ENCODE assay signal across 12 mouse cellular contexts in the genomic region with DNA sequence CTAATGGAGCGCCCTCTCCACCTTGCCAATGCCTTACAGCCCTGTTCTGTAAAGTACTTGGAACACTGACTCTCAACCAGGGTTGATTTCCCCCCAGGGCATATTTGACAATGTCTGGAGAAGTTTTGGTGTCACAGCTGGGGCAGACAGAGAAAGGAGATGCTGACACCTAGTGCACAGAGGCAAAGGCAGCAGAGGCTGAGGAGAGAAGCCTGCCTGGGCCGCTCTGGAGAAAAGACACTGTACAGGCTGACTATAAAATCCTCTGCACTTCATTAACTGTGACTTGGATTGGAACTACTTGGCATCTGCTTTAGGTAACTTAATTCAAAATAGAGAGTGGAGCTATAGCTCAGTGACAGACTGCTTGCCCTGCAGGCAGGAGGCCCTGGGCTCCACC. TPM values are rescaled to one million over a fixed set of nuclear protein-coding genes. Genes with fewer than 3 reads are reported as not detected.
DNase-seq lines count a peak whose midpoint lies in the region; ATAC-seq and TF ChIP-seq lines count a peak whose summit lies in the region.
"Had no signal": no experiment of that assay in that cellular context is flagged by ENCODE, and none has a peak within 500 bp of the region (broad histone marks: within the 10 kb centered on the region; RNA-seq: fewer than 3 reads in every experiment).

No protein-coding gene starts in this region.

- no peak for TF ChIP-seq POLR2A in testis, adult 2 months (IDR thresholded peaks at IDR 0.05; ENCODE audit: control insufficient read depth, low read depth, low read length)

- H3K9me3 ChIP-seq in neural tube, embryonic 13.5 days: no peaks in the 10 kb centered on the region
- no peaks in the 10 kb centered on the region for H3K9me3 ChIP-seq in neural tube, embryonic 15.5 days (replicated peaks)
- H3K9me3 ChIP-seq: hindbrain, embryonic 13.5 days had no signal

- H3K27me3 ChIP-seq in neural tube, embryonic 13.5 days: no peaks in the 10 kb centered on the region
- no peaks in the 10 kb centered on the region for H3K27me3 ChIP-seq in neural tube, embryonic 15.5 days (replicated peaks)
- no peaks in the 10 kb centered on the region for H3K27me3 ChIP-seq in testis, adult 2 months (ENCODE audit: control insufficient read depth, insufficient read depth, low read length)
- H3K27me3 ChIP-seq: hindbrain, embryonic 13.5 days had no signal

- intact Hi-C loops in heart, postnatal 25 days (cut with DNase I): loop anchor here (5.0 kb wide), 1 partner anchor 52 kb away; no protein-coding TSS in a partner anchor

- H3K9ac ChIP-seq in neural tube, embryonic 13.5 days: no peak overlapping the region
- no peak overlapping the region for H3K9ac ChIP-seq in neural tube, embryonic 15.5 days (replicated peaks)
- H3K9ac ChIP-seq: hindbrain, embryonic 13.5 days had no signal

- peak; percentile 14 for DNase-seq in heart, postnatal 4 days
- no peak for DNase-seq in heart, postnatal 25 days (ENCODE audit: low spot score)
- DNase-seq in embryo, embryonic 11.5 days (ENCODE audit: low read depth, low spot score): peak; percentile 8
- DNase-seq in T-cell, adult 2 months (ENCODE audit: low spot score): no peak
- DNase-seq in adrenal gland, postnatal 4 days (ENCODE audit: low spot score in 2 of 2): no peak
- DNase-seq: right cerebral cortex, postnatal 14 days; thymus, postnatal 4 days had no signal

- H3K4me3 ChIP-seq in neural tube, embryonic 13.5 days: no peak overlapping the region
- no peak overlapping the region for H3K4me3 ChIP-seq in neural tube, embryonic 15.5 days (replicated peaks)
- no peak overlapping the region for H3K4me3 ChIP-seq in testis, adult 2 months (ENCODE audit: control insufficient read depth, low read depth, low read length)
- H3K4me3 ChIP-seq: hindbrain, embryonic 13.5 days had no signal

- H3K36me3 ChIP-seq in neural tube, embryonic 13.5 days: peaks cover 72% of the 10 kb centered on the region
- peaks cover 36% of the 10 kb centered on the region for H3K36me3 ChIP-seq in neural tube, embryonic 15.5 days
- no peaks in the 10 kb centered on the region for H3K36me3 ChIP-seq in testis, adult 2 months (ENCODE audit: control insufficient read depth, insufficient read depth, low read length)

- no peak overlapping the region for H3K4me2 ChIP-seq in neural tube, embryonic 13.5 days
- H3K4me2 ChIP-seq in neural tube, embryonic 15.5 days: no peak overlapping the region
- H3K4me2 ChIP-seq: hindbrain, embryonic 13.5 days had no signal

- ATAC-seq in neural tube, embryonic 13.5 days (ENCODE audit: low read depth): peak; percentile 63; the same call in 1 of the 2 replicates
- no peak for ATAC-seq in neural tube, embryonic 15.5 days (ENCODE audit: low FRiP score)
- ATAC-seq: forebrain, embryonic 16.5 days had no signal

- peak; percentile 27; the same call in 1 of the 2 replicates for TF ChIP-seq CTCF in testis, adult 2 months (IDR thresholded peaks at IDR 0.05; ENCODE audit: control insufficient read depth, insufficient read depth, insufficient replicate concordance, low read depth, low read length)

- 69% methylated on average over 2 of the region's 2 CpGs for WGBS in neural tube, embryonic 13.5 days
- 66% methylated on average over 2 of the region's 2 CpGs for WGBS in neural tube, embryonic 15.5 days

- H3K27ac ChIP-seq in neural tube, embryonic 13.5 days (replicated peaks): no peak overlapping the region
- H3K27ac ChIP-seq in neural tube, embryonic 15.5 days (replicated peaks): no peak overlapping the region
- no peak overlapping the region for H3K27ac ChIP-seq in testis, adult 2 months (ENCODE audit: control insufficient read depth, insufficient read depth, low read depth, low read length)
- H3K27ac ChIP-seq: hindbrain, embryonic 13.5 days had no signal

- no peaks in the 10 kb centered on the region for H3K4me1 ChIP-seq in neural tube, embryonic 13.5 days (replicated peaks)
- H3K4me1 ChIP-seq in neural tube, embryonic 15.5 days: no peaks in the 10 kb centered on the region
- no peaks in the 10 kb centered on the region for H3K4me1 ChIP-seq in testis, adult 2 months (ENCODE audit: control insufficient read depth, insufficient read depth, low read length)
- H3K4me1 ChIP-seq: hindbrain, embryonic 13.5 days had no signal

RNA-seq across cellular contexts. Expression of gene Tmem200b, which starts 47.3 kb away (rescaled TPM):
- 10 to 100 TPM in 1 of 2 experiments, 1 to 10 TPM in 1; 9.4 to 12.8 TPM for total RNA-seq in heart, postnatal 4 days (2021)
- 1 to 10 TPM; 5.9 to 9.6 TPM for total RNA-seq in heart, postnatal 25 days (2021)
- 0.14 and 0.29 TPM in 2 replicates for polyA plus RNA-seq in neural tube, embryonic 13.5 days (2015; fragmentation: Nextera tagmentation; extraction: Ambion mirVana)
- 0.22 TPM in 2 replicates for polyA plus RNA-seq in neural tube, embryonic 15.5 days (2015; fragmentation: Nextera tagmentation; extraction: Ambion mirVana)
- 11.2 and 13.3 TPM in 2 replicates for polyA plus RNA-seq in testis, adult 2 months (2012; rRNA removed)
- total RNA-seq in adrenal gland, postnatal 4 days (2021): 10 to 100 TPM; 12.9 to 14.4 TPM
- polyA plus RNA-seq: forebrain, embryonic 16.5 days; hindbrain, embryonic 13.5 days had no signal

Comparison
In these comparisons a context has a peak if more than half of its experiments do, and no peak if none do; other contexts are left out.
1. DNase-seq: peak in heart, postnatal 4 days (single experiment) and embryo, embryonic 11.5 days (single experiment); none in heart, postnatal 25 days (single experiment), T-cell, adult 2 months (single experiment) and adrenal gland, postnatal 4 days (0 of 2).